Mouse (Mus musculus) small intestine, adult 2 months (tissue): ENCODE data around the gene Olfr15. TPM values are rescaled to one million over a fixed set of nuclear protein-coding genes. Genes with fewer than 3 reads are reported as not detected.
A peak's percentile ranks its signal among the peaks of the same experiment; 100 is the strongest.

Experiments used
- H3K27ac ChIP-seq: fragments of 200-500 bp; 2 replicates; pipeline ENCODE4 v1.5.1; 2012; ENCODE audit warnings: low read depth, low read length, control low read depth, inconsistent platforms; ENCODE audit not compliant: insufficient read depth
- H3K27me3 ChIP-seq: fragments of 200-500 bp; 2 replicates; pipeline ENCODE4 v1.6.1; 2012; ENCODE audit warnings: mild to moderate bottlenecking, moderate library complexity, low read length, inconsistent platforms; ENCODE audit not compliant: control insufficient read depth, insufficient read depth
- H3K36me3 ChIP-seq: fragments of 200-500 bp; 2 replicates; pipeline ENCODE4 v1.6.1; 2012; ENCODE audit warnings: mild to moderate bottlenecking, low read length, control low read depth, inconsistent platforms; ENCODE audit not compliant: control insufficient read depth, insufficient read depth
- H3K4me1 ChIP-seq: fragments of 200-500 bp; 2 replicates; pipeline ENCODE4 v1.6.1; 2012; ENCODE audit warnings: low read length, inconsistent platforms, mixed read lengths; ENCODE audit not compliant: control insufficient read depth, insufficient read depth, insufficient read length
- H3K4me3 ChIP-seq: fragments of 200-500 bp; 2 replicates; pipeline ENCODE4 v1.5.1; 2012; ENCODE audit warnings: low read depth, mild to moderate bottlenecking, control low read depth, inconsistent platforms, low read length, moderate library complexity
- CTCF ChIP-seq: fragments of 200-500 bp; IDR thresholded peaks from 2 replicates; pipeline ENCODE4 v1.5.1; 2012; ENCODE audit warnings: low read depth, mild to moderate bottlenecking, control low read depth, inconsistent platforms, low read length, moderate library complexity, mixed read lengths; ENCODE audit not compliant: insufficient replicate concordance, insufficient read length; ENCODE audit errors: extremely low read depth
- POLR2A ChIP-seq: fragments of 200-500 bp; IDR thresholded peaks from 2 replicates; pipeline ENCODE4 v1.6.1; 2012; ENCODE audit warnings: low read depth, mild to moderate bottlenecking, control low read depth, inconsistent platforms, low read length, moderate library complexity
- WGBS: fragments of 180-500 bp; shearing (Covaris S2); methylation state at CpG from one replicate; pipeline ENCODE4 v1.1.7; 2018; 5-methylcytosine and 5-hydroxymethylcytosine counted together
- polyA plus RNA-seq: library from polyadenylated mRNA; depleted of rRNA; stranded (reverse); fragments of >200 nt; gene quantifications from 2 replicates; pipeline ENCODE4 v1.2.3, GENCODE M21; 2012; rRNA removed

Gene Olfr15
- polyA plus RNA-seq, 1 experiment, result not detected

DNA sequence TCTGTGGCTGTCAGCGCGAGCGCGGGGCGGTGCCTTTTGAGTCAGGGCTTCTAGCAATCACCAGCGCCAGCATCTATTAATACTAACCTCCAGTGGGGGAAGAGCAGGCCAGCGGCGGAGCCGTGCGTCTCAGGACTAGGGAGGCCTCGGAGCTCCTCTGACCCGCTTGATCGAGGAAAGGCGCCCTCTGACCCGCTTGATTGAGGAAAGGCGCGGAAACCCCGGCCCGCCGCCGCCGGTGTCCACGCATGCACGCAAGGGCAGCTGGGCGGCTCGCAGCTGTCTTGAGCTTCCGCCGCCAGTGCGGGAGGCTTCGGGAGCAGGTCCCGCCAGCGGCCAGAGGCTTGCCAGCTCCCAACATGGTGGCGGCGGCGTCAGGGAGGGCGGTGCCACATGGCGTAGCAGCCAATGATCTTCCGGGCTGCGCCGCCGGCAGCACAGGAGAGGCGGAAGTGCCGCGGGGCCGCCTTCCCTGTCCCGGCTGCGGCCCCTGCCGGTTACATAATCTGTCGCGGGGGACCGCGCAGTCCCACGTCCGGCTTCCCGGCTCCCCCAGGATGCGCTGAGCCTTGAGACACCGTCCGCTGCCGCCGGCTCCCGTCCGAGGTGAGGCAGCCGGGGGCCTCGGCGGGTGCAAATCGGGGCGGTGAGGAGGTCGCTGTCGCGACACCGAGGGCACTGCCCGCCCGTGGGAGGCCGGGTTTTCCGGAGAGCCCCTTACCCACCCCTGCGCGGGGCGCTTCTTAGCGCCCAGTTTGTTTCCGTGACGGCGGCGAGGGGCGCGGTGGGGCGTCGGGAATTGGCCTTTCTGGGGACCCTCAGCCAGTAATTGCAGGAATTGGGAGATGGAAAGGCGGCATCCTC, 53.8 kb downstream of the Olfr15 start, which contains the start of the genes Zfp597 and Gm20695:
Zfp597 (minus strand) TSS at position 361 of the 864 bp plus-strand sequence.
Gm20695 (plus strand) TSS at position 448 of the 864 bp plus-strand sequence.
- peak within 1 kb of the TSS; percentile 84 for H3K27ac ChIP-seq
- WGBS, result under 1% methylated on average over 85 of the region's 88 CpGs
- TF ChIP-seq POLR2A (peak; percentile 50; the same call in 1 of the 2 replicates), CTCF (peak; percentile 17; the same call in 1 of the 2 replicates)
- H3K36me3 ChIP-seq, result 0 out of 2 replicates have a peak, but pooled peaks cover 3% of the 10 kb centered on the region
- peaks cover 6% of the 10 kb centered on the region; the same call in 1 of the 2 replicates for H3K4me1 ChIP-seq
- no peaks in the 10 kb centered on the region for H3K27me3 ChIP-seq
- H3K4me3 ChIP-seq, result peak within 1 kb of the TSS; percentile 94

DNA sequence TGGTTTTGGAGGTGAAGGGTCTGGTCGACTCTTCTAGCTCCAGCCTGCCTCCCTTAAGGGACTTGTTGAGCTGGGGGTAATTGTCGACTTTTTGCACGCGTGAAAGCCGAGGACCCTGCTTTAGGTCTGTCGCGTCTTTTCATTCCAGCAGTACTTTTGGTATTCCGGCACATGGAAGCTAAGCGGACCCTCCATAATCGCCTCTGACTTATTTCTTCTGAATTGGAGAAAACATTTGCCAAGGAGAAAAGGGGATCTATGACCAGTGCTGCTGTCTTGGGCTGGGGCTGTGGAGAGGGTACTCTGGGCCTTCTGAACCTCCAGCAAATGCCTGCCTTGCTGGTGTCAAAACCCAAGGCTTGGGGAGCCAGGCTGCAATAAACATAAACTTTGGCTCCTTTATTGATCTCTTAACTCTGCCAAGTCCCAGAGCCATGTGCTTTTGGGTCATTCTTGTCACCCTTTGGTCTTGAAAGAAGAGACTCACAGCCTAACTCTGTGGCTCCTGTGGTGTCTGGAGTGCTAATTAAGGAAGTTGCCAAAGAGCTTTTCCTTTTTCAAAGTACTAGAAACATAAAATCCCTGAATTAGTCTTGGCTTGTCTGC, 54.5 kb downstream of the Olfr15 start:
- H3K27me3 ChIP-seq, result no peaks in the 10 kb centered on the region
- TF ChIP-seq CTCF (no peak), POLR2A (no peak)
- peak overlapping the region; percentile 94 for H3K4me3 ChIP-seq
- peaks cover 6% of the 10 kb centered on the region; the same call in 1 of the 2 replicates for H3K4me1 ChIP-seq
- 0 out of 2 replicates have a peak, but pooled peaks cover 1% of the 10 kb centered on the region for H3K36me3 ChIP-seq
- WGBS, result under 1% methylated on average over 10 of the region's 10 CpGs
- H3K27ac ChIP-seq, result peak overlapping the region; percentile 81

DNA sequence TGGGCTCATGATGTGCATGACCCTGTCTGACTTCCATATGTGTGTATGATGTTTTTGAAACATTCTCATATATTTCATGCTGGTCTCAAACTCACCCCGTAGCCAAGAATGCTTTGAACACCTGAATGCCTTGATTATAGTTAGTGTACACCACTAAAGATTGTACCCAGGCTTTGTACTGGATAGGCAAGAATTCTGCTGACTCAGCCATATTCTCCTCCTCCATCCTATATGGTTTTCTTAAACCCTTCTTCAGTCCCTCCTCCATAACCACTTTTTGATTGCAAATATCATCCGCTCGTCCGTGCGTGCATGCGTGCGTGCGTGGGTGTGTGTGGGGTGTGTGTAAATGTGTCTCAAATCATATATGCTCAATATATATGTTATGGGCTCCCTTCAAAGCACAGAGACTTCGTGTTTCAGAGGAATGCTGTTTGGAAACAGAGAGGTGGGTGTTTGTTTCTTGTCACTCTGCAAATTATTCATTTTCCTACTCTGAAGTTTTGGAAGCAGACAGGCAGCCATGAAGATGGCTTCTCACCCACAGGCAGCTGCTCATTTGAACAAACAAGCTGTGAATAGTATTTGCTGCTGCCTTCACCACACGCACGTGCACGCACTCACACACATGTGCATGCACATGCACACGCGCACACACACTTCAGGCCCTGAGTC, 61.1 kb downstream of the Olfr15 start:
- no peak overlapping the region for H3K27ac ChIP-seq
- H3K27me3 ChIP-seq, result no peaks in the 10 kb centered on the region
- WGBS, result 91% methylated on average over 14 of the region's 14 CpGs
- no peak overlapping the region for H3K4me3 ChIP-seq
- H3K4me1 ChIP-seq, result peaks cover 7% of the 10 kb centered on the region; the same call in 1 of the 2 replicates
- peaks cover 3% of the 10 kb centered on the region; the same call in 1 of the 2 replicates for H3K36me3 ChIP-seq
- no peak for TF ChIP-seq CTCF
- no peak for TF ChIP-seq POLR2A

DNA sequence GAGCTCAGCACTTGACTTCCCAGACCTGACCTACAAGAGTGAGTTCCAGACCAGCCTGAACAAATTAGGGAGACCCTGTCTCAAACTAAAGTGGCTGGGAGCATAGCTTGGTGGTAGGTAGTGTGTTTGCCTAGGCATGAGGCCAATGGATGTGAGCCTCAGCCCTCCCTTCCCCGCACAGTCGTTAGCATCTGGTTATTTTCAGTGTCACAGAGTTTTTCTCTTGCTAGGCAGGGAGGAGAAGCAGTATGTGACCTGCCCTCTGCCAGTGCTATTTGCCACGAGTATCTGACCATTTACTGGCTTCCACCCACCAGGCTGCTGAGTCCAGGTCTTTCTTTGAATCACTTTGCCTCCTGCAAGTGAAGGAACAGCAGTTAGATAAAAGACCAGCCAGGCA, 63.1 kb downstream of the Olfr15 start:
- Histone ChIP-seq H3K4me3 (no peak overlapping the region), H3K4me1 (peaks cover 8% of the 10 kb centered on the region; the same call in 1 of the 2 replicates), H3K27ac (no peak overlapping the region), H3K27me3 (no peaks in the 10 kb centered on the region), H3K36me3 (peaks cover 16% of the 10 kb centered on the region)
- TF ChIP-seq POLR2A (no peak), CTCF (no peak)
- WGBS, result 44% methylated on average over 3 of the region's 3 CpGs

Other genes with a start within 250 kb of the Olfr15 start
- not detected in 2 replicates for gene Olfr161, start 239.8 kb upstream of the Olfr15 start, polyA plus RNA-seq
- 0.33 and 0.62 TPM in 2 replicates for gene Mefv, start 112.8 kb upstream of the Olfr15 start, polyA plus RNA-seq
- 2.5 and 3.8 TPM in 2 replicates for gene Zfp263, start 86.8 kb upstream of the Olfr15 start, polyA plus RNA-seq
- gene Zfp174, start 16.4 kb downstream of the Olfr15 start, polyA plus RNA-seq, result 0.18 and 0.37 TPM in 2 replicates
- gene Naa60, start 41.5 kb downstream of the Olfr15 start, polyA plus RNA-seq, result 45.0 and 67.6 TPM in 2 replicates
- gene Zfp597, start 53.7 kb downstream of the Olfr15 start, polyA plus RNA-seq, result 0.66 and 0.87 TPM in 2 replicates
- not detected in 2 replicates for gene Gm20695, start 53.8 kb downstream of the Olfr15 start, polyA plus RNA-seq
- 6.9 and 9.1 TPM in 2 replicates for gene 1700037C18Rik, start 77.8 kb downstream of the Olfr15 start, polyA plus RNA-seq
- 0.89 and 2.7 TPM in 2 replicates for gene Cluap1, start 77.9 kb downstream of the Olfr15 start, polyA plus RNA-seq
- gene Nlrc3, start 145.8 kb downstream of the Olfr15 start, polyA plus RNA-seq, result 6.1 and 9.9 TPM in 2 replicates
- gene Slx4, start 172.9 kb downstream of the Olfr15 start, polyA plus RNA-seq, result 12.3 and 31.6 TPM in 2 replicates
- gene Dnase1, start 206.1 kb downstream of the Olfr15 start, polyA plus RNA-seq, result 99.2 and 434 TPM in 2 replicates
- 28.8 and 50.8 TPM in 2 replicates for gene Trap1, start 246.9 kb downstream of the Olfr15 start, polyA plus RNA-seq